Mouse (Mus musculus) liver, embryonic 13.5 days (tissue): Measurements from ENCODE around the gene Calr4. TPM values are rescaled to one million over a fixed set of nuclear protein-coding genes. Genes with fewer than 3 reads are reported as not detected.

ENCODE experiments used
- ATAC-seq: fragments of 200-750 bp; cut with Nextera tagmentation; 2 replicates; pipeline ENCODE4 v1.8.0; 2017; ENCODE audit warnings: low read depth, mild to moderate bottlenecking, moderate number of reproducible peaks, moderate library complexity
- DNase-seq: peaks from one replicate; pipeline ENCODE4 v3.0.0; 2022
- H3K27ac ChIP-seq: fragments of 300-500 bp; sonication (generic); 2 replicates; pipeline ENCODE4 v1.5.1; 2015; ENCODE audit warnings: moderate library complexity, mild to moderate bottlenecking, inconsistent platforms
- H3K27me3 ChIP-seq: fragments of 300-500 bp; sonication (generic); 2 replicates; pipeline ENCODE4 v1.6.1; 2015; ENCODE audit warnings: mild to moderate bottlenecking, inconsistent platforms
- H3K36me3 ChIP-seq: fragments of 300-500 bp; sonication (generic); 2 replicates; pipeline ENCODE4 v1.6.1; 2015; ENCODE audit warnings: mild to moderate bottlenecking, inconsistent platforms
- H3K4me1 ChIP-seq: fragments of 300-500 bp; sonication (generic); replicated peaks from 2 replicates; pipeline ENCODE4 v1.6.1; 2015; ENCODE audit warnings: inconsistent platforms
- H3K4me2 ChIP-seq: fragments of 300-500 bp; sonication (generic); 2 replicates; pipeline ENCODE4 v1.6.1; 2015; ENCODE audit warnings: inconsistent platforms, mild to moderate bottlenecking, moderate library complexity
- H3K4me3 ChIP-seq: fragments of 300-500 bp; sonication (generic); replicated peaks from 2 replicates; pipeline ENCODE4 v1.5.1; 2015; ENCODE audit warnings: mild to moderate bottlenecking, inconsistent platforms
- H3K9ac ChIP-seq: fragments of 300-500 bp; sonication (generic); 2 replicates; pipeline ENCODE4 v1.6.1; 2015; ENCODE audit warnings: mild to moderate bottlenecking, inconsistent platforms
- H3K9me3 ChIP-seq: fragments of 300-500 bp; sonication (generic); replicated peaks from 2 replicates; pipeline ENCODE4 v1.6.1; 2016; ENCODE audit warnings: inconsistent platforms
- WGBS: fragments of 180-500 bp; shearing (Covaris S2); methylation state at CpG from one replicate; pipeline ENCODE4 v1.1.7; 2015; ENCODE audit not compliant: insufficient replicate concordance; 5-methylcytosine and 5-hydroxymethylcytosine counted together
- polyA plus RNA-seq: library from polyadenylated mRNA; unstranded; fragments of >200 nt; fragmentation: Nextera tagmentation; extraction: Ambion mirVana; gene quantifications from 2 replicates; pipeline ENCODE4 v1.2.1, GENCODE M21; 2015

The Calr4 gene
- not detected in 2 replicates for polyA plus RNA-seq

- 60% methylated on average over 2 of the region's 2 CpGs for WGBS
- Histone ChIP-seq H3K4me1 (no peaks in the 10 kb centered on the region), H3K4me2 (no peak within 1 kb of the TSS), H3K9me3 (no peaks in the 10 kb centered on the region), H3K36me3 (no peaks in the 10 kb centered on the region), H3K9ac (no peak within 1 kb of the TSS), H3K27me3 (no peaks in the 10 kb centered on the region), H3K4me3 (no peak within 1 kb of the TSS), H3K27ac (no peak within 1 kb of the TSS)
- DNase-seq, result no peak
- no peak for ATAC-seq
Measured at GRCm38 (mm10) chr4:109234185-109234584, at the start of gene Calr4. TSS of gene Calr4 (plus strand) at chr4:109234485.

- Histone ChIP-seq H3K4me3 (no peak overlapping the region), H3K27ac (no peak overlapping the region), H3K36me3 (no peaks in the 10 kb centered on the region), H3K4me2 (no peak overlapping the region), H3K4me1 (no peaks in the 10 kb centered on the region), H3K27me3 (no peaks in the 10 kb centered on the region), H3K9ac (no peak overlapping the region), H3K9me3 (no peaks in the 10 kb centered on the region)
- ATAC-seq (no peak), DNase-seq (no peak)
- 76% methylated on average over 8 of the region's 8 CpGs for WGBS
Measured at GRCm38 (mm10) chr4:109185616-109186405, 48.5 kb upstream of the Calr4 start.

- no peak for DNase-seq
- WGBS, result 74% methylated on average over 10 of the region's 10 CpGs
- no peak for ATAC-seq
- no peak overlapping the region for H3K9ac ChIP-seq
- H3K4me3 ChIP-seq, result no peak overlapping the region
- H3K9me3 ChIP-seq, result no peaks in the 10 kb centered on the region
- H3K27me3 ChIP-seq, result no peaks in the 10 kb centered on the region
- H3K4me2 ChIP-seq, result no peak overlapping the region
- no peak overlapping the region for H3K27ac ChIP-seq
- no peaks in the 10 kb centered on the region for H3K4me1 ChIP-seq
- H3K36me3 ChIP-seq, result no peaks in the 10 kb centered on the region
Measured at GRCm38 (mm10) chr4:109191598-109191997, 42.7 kb upstream of the Calr4 start.

- no peak overlapping the region for H3K4me2 ChIP-seq
- H3K9ac ChIP-seq, result no peak overlapping the region
- H3K27me3 ChIP-seq, result no peaks in the 10 kb centered on the region
- H3K4me1 ChIP-seq, result no peaks in the 10 kb centered on the region
- H3K27ac ChIP-seq, result no peak overlapping the region
- H3K4me3 ChIP-seq, result no peak overlapping the region
- no peak for ATAC-seq
- no peaks in the 10 kb centered on the region for H3K9me3 ChIP-seq
- no peaks in the 10 kb centered on the region for H3K36me3 ChIP-seq
- DNase-seq, result no peak
- WGBS, result 70% methylated on average over 5 of the region's 5 CpGs
Measured at GRCm38 (mm10) chr4:109193886-109194285, 40.4 kb upstream of the Calr4 start.

- no peak overlapping the region for H3K4me3 ChIP-seq
- H3K9me3 ChIP-seq, result no peaks in the 10 kb centered on the region
- no peaks in the 10 kb centered on the region for H3K27me3 ChIP-seq
- no peaks in the 10 kb centered on the region for H3K36me3 ChIP-seq
- ATAC-seq (no peak), DNase-seq (no peak)
- no peak overlapping the region for H3K9ac ChIP-seq
- H3K27ac ChIP-seq, result no peak overlapping the region
- WGBS, result 70% methylated on average over 7 of the region's 7 CpGs
- peaks cover 7% of the 10 kb centered on the region for H3K4me1 ChIP-seq
- no peak overlapping the region for H3K4me2 ChIP-seq
Measured at GRCm38 (mm10) chr4:109195900-109196629, 38.2 kb upstream of the Calr4 start.

GRCm38 (mm10) chr4:109199069-109199468 lies 35.2 kb upstream of the Calr4 start:
- no peaks in the 10 kb centered on the region for H3K27me3 ChIP-seq
- peaks cover 14% of the 10 kb centered on the region for H3K4me1 ChIP-seq
- no peak overlapping the region for H3K4me3 ChIP-seq
- ATAC-seq (no peak), DNase-seq (no peak)
- no peak overlapping the region for H3K4me2 ChIP-seq
- no peaks in the 10 kb centered on the region for H3K36me3 ChIP-seq
- no peak overlapping the region for H3K9ac ChIP-seq
- H3K27ac ChIP-seq, result no peak overlapping the region
- H3K9me3 ChIP-seq, result no peaks in the 10 kb centered on the region
- WGBS, result 87% methylated on average over 4 of the region's 4 CpGs

GRCm38 (mm10) chr4:109201582-109202424 lies 32.5 kb upstream of the Calr4 start, which contains the start of gene Osbpl9:
TSS of gene Osbpl9 (minus strand) at chr4:109202272.
- H3K4me2 ChIP-seq, result peak within 1 kb of the TSS; percentile 86
- peak within 1 kb of the TSS; percentile 63 for H3K27ac ChIP-seq
- ATAC-seq, result peak; percentile 93
- H3K4me3 ChIP-seq, result peak within 1 kb of the TSS; percentile 79
- H3K9ac ChIP-seq, result peak within 1 kb of the TSS; percentile 81
- H3K4me1 ChIP-seq, result peaks cover 24% of the 10 kb centered on the region
- DNase-seq, result peak; percentile 98
- H3K27me3 ChIP-seq, result no peaks in the 10 kb centered on the region
- WGBS, result under 1% methylated on average over 59 of the region's 59 CpGs
- no peaks in the 10 kb centered on the region for H3K9me3 ChIP-seq
- no peaks in the 10 kb centered on the region for H3K36me3 ChIP-seq

- no peak for ATAC-seq
- no peak overlapping the region for H3K27ac ChIP-seq
- H3K4me2 ChIP-seq, result no peak overlapping the region
- H3K9me3 ChIP-seq, result no peaks in the 10 kb centered on the region
- peaks cover 24% of the 10 kb centered on the region for H3K4me1 ChIP-seq
- H3K9ac ChIP-seq, result no peak overlapping the region
- 71% methylated on average over 1 of the region's 1 CpGs for WGBS
- no peak overlapping the region for H3K4me3 ChIP-seq
- H3K36me3 ChIP-seq, result no peaks in the 10 kb centered on the region
- no peaks in the 10 kb centered on the region for H3K27me3 ChIP-seq
- DNase-seq, result no peak
Measured at GRCm38 (mm10) chr4:109203931-109204330, 30.4 kb upstream of the Calr4 start.

- Histone ChIP-seq H3K4me3 (no peak overlapping the region), H3K4me1 (peaks cover 24% of the 10 kb centered on the region), H3K9me3 (no peaks in the 10 kb centered on the region), H3K27me3 (no peaks in the 10 kb centered on the region), H3K27ac (no peak overlapping the region), H3K4me2 (no peak overlapping the region), H3K9ac (no peak overlapping the region), H3K36me3 (no peaks in the 10 kb centered on the region)
- 45% methylated on average over 1 of the region's 1 CpGs for WGBS
- DNase-seq (no peak), ATAC-seq (no peak)
Measured at GRCm38 (mm10) chr4:109204416-109204815, 29.9 kb upstream of the Calr4 start.

- Histone ChIP-seq H3K27ac (no peak overlapping the region), H3K27me3 (no peaks in the 10 kb centered on the region), H3K4me1 (peaks cover 11% of the 10 kb centered on the region), H3K4me3 (no peak overlapping the region), H3K9me3 (no peaks in the 10 kb centered on the region), H3K36me3 (no peaks in the 10 kb centered on the region), H3K4me2 (no peak overlapping the region), H3K9ac (no peak overlapping the region)
- ATAC-seq (no peak), DNase-seq (no peak)
- 54% methylated on average over 5 of the region's 5 CpGs for WGBS
Measured at GRCm38 (mm10) chr4:109207524-109207923, 26.8 kb upstream of the Calr4 start.

GRCm38 (mm10) chr4:109210253-109210652 lies 24.0 kb upstream of the Calr4 start:
- 0 out of 2 replicates have a peak, but pooled peaks cover 6% of the 10 kb centered on the region for H3K4me1 ChIP-seq
- DNase-seq, result no peak

More at GRCm38 (mm10) chr4:109210253-109210652, 24.0 kb upstream of the Calr4 start:
- no peak overlapping the region for H3K9ac ChIP-seq
- H3K4me2 ChIP-seq, result no peak overlapping the region
- ATAC-seq, result no peak
- no peaks in the 10 kb centered on the region for H3K9me3 ChIP-seq
- H3K36me3 ChIP-seq, result no peaks in the 10 kb centered on the region
- H3K4me3 ChIP-seq, result no peak overlapping the region
- no peak overlapping the region for H3K27ac ChIP-seq
- no peaks in the 10 kb centered on the region for H3K27me3 ChIP-seq
- 62% methylated on average over 2 of the region's 2 CpGs for WGBS
